Mouse (Mus musculus) CH12.LX (cell line): ENCODE data around the gene Capn13. TPM values are rescaled to one million over a fixed set of nuclear protein-coding genes. Genes with fewer than 3 reads are reported as not detected.

ENCODE experiments used
- DNase-seq: peaks from one replicate; pipeline ENCODE4 v3.0.0-alpha.2; 2013; ENCODE audit errors: extremely low read depth
- H3K27ac ChIP-seq: 2 replicates; pipeline ENCODE4 v1.5.1; 2012; ENCODE audit warnings: low read depth, mild to moderate bottlenecking, control low read depth, moderate library complexity; ENCODE audit not compliant: insufficient read depth
- H3K27me3 ChIP-seq: replicated peaks from 2 replicates; pipeline ENCODE3; 2012; ENCODE audit warnings: inconsistent platforms
- H3K36me3 ChIP-seq, 2 experiments: replicated peaks in 1 of 2; 2 replicates each; pipeline versions ENCODE3 to v1.6.1; 2012; ENCODE audit warnings: inconsistent platforms in 1 of 2, low read length in 1 of 2, mild to moderate bottlenecking in 1 of 2, mixed read lengths in 1 of 2, moderate library complexity in 1 of 2; ENCODE audit not compliant: control insufficient read depth in 1 of 2, insufficient read depth in 1 of 2
- H3K4me1 ChIP-seq, 2 experiments: 2 replicates each; pipeline ENCODE4 v1.6.1; 2012; ENCODE audit warnings: inconsistent platforms in 1 of 2, moderate library complexity in 1 of 2; ENCODE audit not compliant: insufficient read depth in 2 of 2, control insufficient read depth in 1 of 2
- H3K4me2 ChIP-seq: 2 replicates; pipeline ENCODE4 v1.6.1; 2012; ENCODE audit warnings: low read depth, mild to moderate bottlenecking, control low read depth; ENCODE audit not compliant: poor library complexity, insufficient read depth, severe bottlenecking
- H3K4me3 ChIP-seq, 3 experiments: fragments of 150-350 bp in 1 of 3; sonication (generic) in 1 of 3; replicated peaks in 1 of 3; 2 replicates each; pipeline versions ENCODE3 to v1.5.1; 2011 to 2012; ENCODE audit warnings: low read depth in 2 of 3, low read length in 2 of 3, mild to moderate bottlenecking in 2 of 3, moderate library complexity in 2 of 3, control low read depth in 1 of 3, improper control_type of control experiment in 1 of 3, inconsistent platforms in 1 of 3, mixed read lengths in 1 of 3; ENCODE audit not compliant: poor library complexity in 1 of 3
- H3K79me2 ChIP-seq: replicated peaks from 2 replicates; pipeline ENCODE4 v1.6.1; 2012; ENCODE audit warnings: mild to moderate bottlenecking, moderate library complexity; ENCODE audit not compliant: control insufficient read depth, poor library complexity, insufficient read depth, severe bottlenecking; ENCODE audit errors: extremely low read depth
- H3K9ac ChIP-seq: 2 replicates; pipeline ENCODE4 v1.6.1; 2012; ENCODE audit warnings: low read depth, mild to moderate bottlenecking, control low read depth, moderate library complexity; ENCODE audit not compliant: insufficient read depth
- H3K9me3 ChIP-seq: replicated peaks from 2 replicates; pipeline ENCODE3; 2012; ENCODE audit warnings: low read length, inconsistent platforms, mixed read lengths
- ELF1 ChIP-seq: IDR thresholded peaks from 2 replicates; pipeline ENCODE4 v1.6.1; 2014; ENCODE audit warnings: low read depth, mild to moderate bottlenecking, inconsistent platforms, low read length, improper control_type of control experiment
- EP300 ChIP-seq: IDR thresholded peaks from 2 replicates; pipeline ENCODE4 v1.6.1; 2011; ENCODE audit warnings: low read length, improper control_type of control experiment
- ETS1 ChIP-seq: conservative IDR thresholded peaks from 2 replicates; pipeline ENCODE4 v1.6.1; 2012; ENCODE audit warnings: low read depth, mild to moderate bottlenecking, inconsistent platforms, low read length, improper control_type of control experiment, moderate library complexity
- GABPA ChIP-seq: IDR thresholded peaks from 2 replicates; pipeline ENCODE4 v1.6.1; 2012; ENCODE audit warnings: low read depth, low read length, improper control_type of control experiment, inconsistent platforms; ENCODE audit not compliant: insufficient replicate concordance
- IRF4 ChIP-seq: IDR thresholded peaks from 2 replicates; pipeline ENCODE4 v1.6.1; 2014; ENCODE audit warnings: low read depth, mild to moderate bottlenecking, inconsistent platforms, low read length, improper control_type of control experiment
- JUND ChIP-seq: conservative IDR thresholded peaks from 2 replicates; pipeline ENCODE4 v1.6.1; 2011; ENCODE audit warnings: low read depth, low read length, improper control_type of control experiment
- MAZ ChIP-seq: IDR thresholded peaks from 2 replicates; pipeline ENCODE4 v1.6.1; 2012; ENCODE audit warnings: low read depth, mild to moderate bottlenecking, inconsistent platforms, low read length, improper control_type of control experiment, moderate library complexity
- MEF2A ChIP-seq: IDR thresholded peaks from 2 replicates; pipeline ENCODE4 v1.6.1; 2014; ENCODE audit warnings: low read depth, mild to moderate bottlenecking, inconsistent platforms, low read length, improper control_type of control experiment, borderline replicate concordance
- MXI1 ChIP-seq: IDR thresholded peaks from 2 replicates; pipeline ENCODE4 v1.6.1; 2011; ENCODE audit warnings: mild to moderate bottlenecking, low read depth, low read length, improper control_type of control experiment
- MYC ChIP-seq: IDR thresholded peaks from 2 replicates; pipeline ENCODE4 v1.6.1; 2011; ENCODE audit warnings: low read depth, mild to moderate bottlenecking, improper control_type of control experiment, low read length
- NELFE ChIP-seq: IDR thresholded peaks from 2 replicates; pipeline ENCODE4 v1.6.1; 2011; ENCODE audit warnings: low read depth, low read length, improper control_type of control experiment
- POLR2AphosphoS2 ChIP-seq: IDR thresholded peaks from 2 replicates; pipeline ENCODE4 v1.6.1; 2011; ENCODE audit warnings: low read depth, low read length, improper control_type of control experiment
- RCOR1 ChIP-seq: conservative IDR thresholded peaks from 2 replicates; pipeline ENCODE4 v1.6.1; 2012; ENCODE audit warnings: low read depth, mild to moderate bottlenecking, inconsistent platforms, low read length, improper control_type of control experiment
- TBP ChIP-seq: conservative IDR thresholded peaks from 2 replicates; pipeline ENCODE4 v1.6.1; 2011; ENCODE audit warnings: low read depth, low read length, improper control_type of control experiment
- UBTF ChIP-seq: IDR thresholded peaks from 2 replicates; pipeline ENCODE4 v1.6.1; 2012; ENCODE audit warnings: low read depth, mild to moderate bottlenecking, inconsistent platforms, low read length, improper control_type of control experiment, moderate library complexity
- ZKSCAN1 ChIP-seq: IDR thresholded peaks from 2 replicates; pipeline ENCODE4 v1.6.1; 2012; ENCODE audit warnings: low read depth, inconsistent platforms, low read length, improper control_type of control experiment, borderline replicate concordance
- dilution Hi-C: fragments of 300-500 bp; cut with MboI; formaldehyde crosslinking; loops from 2 replicates; pipeline ENCODE4 v1.14.3; 2020; ENCODE audit warnings: low sequenced_read_pairs; ENCODE audit not compliant: extremely low pct_unique_long_range_greater_than_20kb, extremely low pct_ligation_motif_present
- in situ Hi-C: fragments of 300-500 bp; cut with MboI; formaldehyde crosslinking; loops from 3 replicates; pipeline ENCODE4 v1.14.3; 2019; ENCODE audit warnings: low sequenced_read_pairs, low pct_ligation_motif_present, low pct_unique_long_range_greater_than_20kb, mixed read lengths
- polyA plus RNA-seq: library from polyadenylated mRNA; unstranded; fragments of >175 nt; gene quantifications from 2 replicates; pipeline ENCODE4 v1.2.1, GENCODE M21; 2012; ENCODE audit warnings: low read depth; ENCODE audit not compliant: insufficient read length
- total RNA-seq, 2 experiments: library from RNA; depleted of rRNA; stranded (reverse); fragments of 300-350 nt in 1 of 2; fragments of >200 nt in 1 of 2; gene quantifications; 2 replicates each; pipeline ENCODE4 v1.2.3; 2012 to 2014

Capn13 gene
- total and polyA plus RNA-seq, 3 experiments, result not detected

- peaks cover 2% of the 10 kb centered on the region for H3K27me3 ChIP-seq
- H3K27ac ChIP-seq, result no peak overlapping the region
- H3K9me3 ChIP-seq, result no peaks in the 10 kb centered on the region
- no peak overlapping the region for H3K4me3 ChIP-seq
- DNase-seq, result no peak
- H3K36me3 ChIP-seq, result no peaks in the 10 kb centered on the region
- dilution Hi-C loops, result no loop called here
- in situ Hi-C loops, result no loop called here
- no peak overlapping the region for H3K4me2 ChIP-seq
- TF ChIP-seq IRF4 (no peak), ETS1 (no peak), JUND (no peak), MAZ (no peak), MEF2A (no peak), TBP (no peak), RCOR1 (no peak), MYC (no peak)
- H3K4me1 ChIP-seq, result peaks cover 0 to 13% of the 10 kb centered on the region in 2 experiments; a peak in 2 of 4 replicates
- H3K79me2 ChIP-seq, result no peaks in the 10 kb centered on the region
- no peak overlapping the region for H3K9ac ChIP-seq
These were observed 96.4 kb downstream of the Capn13 start for GRCm38 (mm10) chr17:73304086-73304812.

- in situ Hi-C loops, result no loop called here
- Histone ChIP-seq H3K4me2 (no peak overlapping the region), H3K36me3 (no peaks in the 10 kb centered on the region), H3K9me3 (no peaks in the 10 kb centered on the region), H3K27ac (no peak overlapping the region), H3K4me3 (no peak overlapping the region), H3K27me3 (peaks cover under 1% of the 10 kb centered on the region), H3K4me1 (peaks cover 0 to 13% of the 10 kb centered on the region in 2 experiments; a peak in 2 of 4 replicates), H3K9ac (no peak overlapping the region)
- dilution Hi-C loops, result no loop called here
- DNase-seq, result no peak
- TF ChIP-seq UBTF (no peak), ZKSCAN1 (no peak), RCOR1 (no peak), EP300 (no peak), POLR2AphosphoS2 (no peak), MXI1 (no peak), NELFE (no peak), GABPA (no peak), TBP (no peak), ELF1 (no peak)
- TF ChIP-seq, all 38 proteins: peak for 0
- H3K79me2 ChIP-seq, result no peaks in the 10 kb centered on the region
These were observed 97.0 kb downstream of the Capn13 start for GRCm38 (mm10) chr17:73303676-73304075.
